Mouse (Mus musculus) hindbrain, embryonic 14.5 days (tissue): ENCODE data around the gene Ubr4. TPM values are rescaled to one million over a fixed set of nuclear protein-coding genes. Genes with fewer than 3 reads are reported as not detected.

Experiments
- ATAC-seq: fragments of 200-750 bp; cut with Nextera tagmentation; 2 replicates; pipeline ENCODE4 v1.8.0; 2017; ENCODE audit warnings: moderate number of reproducible peaks, mild to moderate bottlenecking, moderate TSS enrichment, moderate library complexity; ENCODE audit not compliant: low FRiP score
- DNase-seq: peaks from one replicate; pipeline ENCODE4 v3.0.0-alpha.2; 2015; ENCODE audit warnings: low spot score
- H3K27ac ChIP-seq: fragments of 300-500 bp; sonication (generic); 2 replicates; pipeline ENCODE4 v1.5.1; 2014; ENCODE audit warnings: mild to moderate bottlenecking, moderate library complexity
- H3K27me3 ChIP-seq: fragments of 300-500 bp; sonication (generic); 2 replicates; pipeline ENCODE4 v1.6.1; 2014; ENCODE audit warnings: mild to moderate bottlenecking, low read length, mixed read lengths; ENCODE audit not compliant: control insufficient read depth, insufficient read depth
- H3K36me3 ChIP-seq: fragments of 300-500 bp; sonication (generic); replicated peaks from 2 replicates; pipeline ENCODE4 v1.6.1; 2014; ENCODE audit not compliant: control insufficient read depth, insufficient read depth
- H3K4me1 ChIP-seq: fragments of 300-500 bp; sonication (generic); replicated peaks from 2 replicates; pipeline ENCODE4 v1.6.1; 2014; ENCODE audit warnings: antibody characterized with exemption, low read length, mixed read lengths; ENCODE audit not compliant: control insufficient read depth, insufficient read depth
- H3K4me2 ChIP-seq: fragments of 300-500 bp; sonication (generic); replicated peaks from 2 replicates; pipeline ENCODE4 v1.6.1; 2014; ENCODE audit warnings: mild to moderate bottlenecking, moderate library complexity
- H3K4me3 ChIP-seq: fragments of 300-500 bp; sonication (generic); replicated peaks from 2 replicates; pipeline ENCODE4 v1.5.1; 2014; ENCODE audit warnings: mild to moderate bottlenecking, low read length
- H3K9ac ChIP-seq: fragments of 300-500 bp; sonication (generic); 2 replicates; pipeline ENCODE4 v1.6.1; 2014
- H3K9me3 ChIP-seq: fragments of 300-500 bp; sonication (generic); 2 replicates; pipeline ENCODE4 v1.6.1; 2016; ENCODE audit warnings: low read length; ENCODE audit not compliant: control insufficient read depth
- WGBS: fragments of 180-500 bp; shearing (Covaris S2); extraction: QIAGEN DNeasy Blood & Tissue Kit; methylation state at CpG from one replicate; pipeline ENCODE4 v1.1.7; 2014; 5-methylcytosine and 5-hydroxymethylcytosine counted together
- polyA plus RNA-seq: library from polyadenylated mRNA; unstranded; fragments of >200 nt; fragmentation: Nextera tagmentation; extraction: Ambion mirVana; gene quantifications from 2 replicates; pipeline ENCODE4 v1.2.1, GENCODE M21; 2014

The Ubr4 gene
- polyA plus RNA-seq, 1 experiment from 2014 or later, result 95.5 TPM

- Histone ChIP-seq H3K4me1 (no peaks in the 10 kb centered on the region), H3K36me3 (peaks cover 36% of the 10 kb centered on the region), H3K27me3 (no peaks in the 10 kb centered on the region), H3K9ac (no peak overlapping the region), H3K4me2 (no peak overlapping the region), H3K4me3 (no peak overlapping the region), H3K27ac (no peak overlapping the region), H3K9me3 (no peaks in the 10 kb centered on the region)
- DNase-seq (no peak), ATAC-seq (no peak)
- 95% methylated on average over 11 of the region's 11 CpGs for WGBS
These were observed 34.0 kb upstream of the Ubr4 start for GRCm38 (mm10) chr4:139318449-139318848.

GRCm38 (mm10) chr4:139319740-139320139 is 32.7 kb upstream of the Ubr4 start:
- Histone ChIP-seq H3K9ac (no peak overlapping the region), H3K36me3 (peaks cover 30% of the 10 kb centered on the region), H3K27me3 (no peaks in the 10 kb centered on the region), H3K4me3 (no peak overlapping the region), H3K27ac (no peak overlapping the region), H3K9me3 (no peaks in the 10 kb centered on the region), H3K4me2 (no peak overlapping the region), H3K4me1 (no peaks in the 10 kb centered on the region)
- 94% methylated on average over 4 of the region's 4 CpGs for WGBS
- DNase-seq (no peak), ATAC-seq (no peak)

- Histone ChIP-seq H3K9ac (no peak overlapping the region), H3K4me3 (no peak overlapping the region), H3K4me2 (no peak overlapping the region), H3K9me3 (no peaks in the 10 kb centered on the region), H3K27me3 (no peaks in the 10 kb centered on the region), H3K4me1 (no peaks in the 10 kb centered on the region), H3K27ac (no peak overlapping the region), H3K36me3 (no peaks in the 10 kb centered on the region)
- peak; percentile 40 for DNase-seq
- no peak for ATAC-seq
- 11% methylated on average over 10 of the region's 10 CpGs for WGBS
These were observed 21.8 kb upstream of the Ubr4 start for GRCm38 (mm10) chr4:139330605-139331004.

GRCm38 (mm10) chr4:139334631-139335295 is 17.6 kb upstream of the Ubr4 start:
- ATAC-seq (no peak), DNase-seq (no peak)
- no peak overlapping the region for H3K4me3 ChIP-seq
- H3K4me2 ChIP-seq, result no peak overlapping the region
- H3K4me1 ChIP-seq, result no peaks in the 10 kb centered on the region
- no peak overlapping the region for H3K9ac ChIP-seq
- no peaks in the 10 kb centered on the region for H3K9me3 ChIP-seq
- peaks cover 17% of the 10 kb centered on the region for H3K27me3 ChIP-seq
- H3K36me3 ChIP-seq, result no peaks in the 10 kb centered on the region
- H3K27ac ChIP-seq, result no peak overlapping the region
- 56% methylated on average over 8 of the region's 9 CpGs for WGBS

GRCm38 (mm10) chr4:139335507-139335906 is 16.9 kb upstream of the Ubr4 start:
- H3K27me3 ChIP-seq, result peaks cover 17% of the 10 kb centered on the region
- WGBS, result 70% methylated on average over 7 of the region's 7 CpGs
- H3K4me1 ChIP-seq, result no peaks in the 10 kb centered on the region
- no peak overlapping the region for H3K4me3 ChIP-seq
- DNase-seq, result no peak
- no peak for ATAC-seq
- no peak overlapping the region for H3K27ac ChIP-seq
- H3K9ac ChIP-seq, result no peak overlapping the region
- no peaks in the 10 kb centered on the region for H3K9me3 ChIP-seq
- H3K4me2 ChIP-seq, result no peak overlapping the region
- no peaks in the 10 kb centered on the region for H3K36me3 ChIP-seq

GRCm38 (mm10) chr4:139336822-139337483 is 15.5 kb upstream of the Ubr4 start:
- Histone ChIP-seq H3K4me3 (no peak overlapping the region), H3K9me3 (no peaks in the 10 kb centered on the region), H3K9ac (no peak overlapping the region), H3K36me3 (no peaks in the 10 kb centered on the region), H3K27ac (no peak overlapping the region), H3K4me2 (peak overlapping the region; percentile 24; the same call in 1 of the 2 replicates), H3K4me1 (no peaks in the 10 kb centered on the region), H3K27me3 (peaks cover 17% of the 10 kb centered on the region)
- ATAC-seq (no peak), DNase-seq (peak; percentile 79)
- 35% methylated on average over 24 of the region's 24 CpGs for WGBS

GRCm38 (mm10) chr4:139338145-139338544 is 14.3 kb upstream of the Ubr4 start:
- WGBS, result 60% methylated on average over 33 of the region's 33 CpGs
- DNase-seq (no peak), ATAC-seq (no peak)
- no peak overlapping the region for H3K4me2 ChIP-seq
- H3K27me3 ChIP-seq, result peaks cover 17% of the 10 kb centered on the region
- no peak overlapping the region for H3K4me3 ChIP-seq
- no peak overlapping the region for H3K9ac ChIP-seq
- no peaks in the 10 kb centered on the region for H3K9me3 ChIP-seq
- no peaks in the 10 kb centered on the region for H3K36me3 ChIP-seq
- H3K27ac ChIP-seq, result no peak overlapping the region
- H3K4me1 ChIP-seq, result no peaks in the 10 kb centered on the region

GRCm38 (mm10) chr4:139340835-139341234 is 11.6 kb upstream of the Ubr4 start:
- no peak overlapping the region for H3K4me2 ChIP-seq
- no peak for ATAC-seq
- no peaks in the 10 kb centered on the region for H3K9me3 ChIP-seq
- 80% methylated on average over 4 of the region's 4 CpGs for WGBS
- peaks cover 17% of the 10 kb centered on the region for H3K27me3 ChIP-seq
- H3K9ac ChIP-seq, result no peak overlapping the region
- no peak overlapping the region for H3K27ac ChIP-seq
- DNase-seq, result no peak
- no peak overlapping the region for H3K4me3 ChIP-seq
- H3K4me1 ChIP-seq, result no peaks in the 10 kb centered on the region
- H3K36me3 ChIP-seq, result peaks cover 7% of the 10 kb centered on the region

- H3K9me3 ChIP-seq, result no peaks in the 10 kb centered on the region
These were observed 10.7 kb upstream of the Ubr4 start for GRCm38 (mm10) chr4:139341556-139342233.

More at GRCm38 (mm10) chr4:139341556-139342233, 10.7 kb upstream of the Ubr4 start:
- H3K27me3 ChIP-seq, result peaks cover 14% of the 10 kb centered on the region
- no peak for DNase-seq
- no peak overlapping the region for H3K4me2 ChIP-seq
- H3K36me3 ChIP-seq, result peaks cover 12% of the 10 kb centered on the region
- H3K4me3 ChIP-seq, result no peak overlapping the region
- no peak overlapping the region for H3K27ac ChIP-seq
- no peaks in the 10 kb centered on the region for H3K4me1 ChIP-seq
- no peak for ATAC-seq
- H3K9ac ChIP-seq, result no peak overlapping the region
- 75% methylated on average over 7 of the region's 7 CpGs for WGBS
